Mouse (Mus musculus): ENCODE results near the gene Akap2.

- TF ChIP-seq TCF12 (IDR thresholded peaks at IDR 0.05; ENCODE audit: low read depth, low read length): no peak
- TF ChIP-seq POLR2A (IDR thresholded peaks at IDR 0.05; ENCODE audit: control insufficient read depth in 1 of 2, insufficient read depth in 1 of 2, low read depth in 1 of 2, low read length in 2 of 2, poor library complexity in 1 of 2): no peak
- TF ChIP-seq TAL1 (IDR thresholded peaks at IDR 0.05; ENCODE audit: low read length): no peak
- no peak for TF ChIP-seq E2F4 (IDR thresholded peaks at IDR 0.05; ENCODE audit: borderline replicate concordance, low read depth, low read length)
- no peak for TF ChIP-seq NRF1 (IDR thresholded peaks at IDR 0.05; ENCODE audit: insufficient read depth, low read depth, low read length, poor library complexity, severe bottlenecking)
- no peak for TF ChIP-seq ELF1 (IDR thresholded peaks at IDR 0.05; ENCODE audit: low read depth, low read length)
- TF ChIP-seq SMC3 (IDR thresholded peaks at IDR 0.05; ENCODE audit: low read depth, low read length): no peak
- TF ChIP-seq CTCF (IDR thresholded peaks at IDR 0.05 in 2 of 3, conservative IDR thresholded peaks at IDR 0.05 in 1 of 3; ENCODE audit: control insufficient read depth in 1 of 3, insufficient read depth in 1 of 3, low read depth in 2 of 3, low read length in 3 of 3, poor library complexity in 1 of 3, severe bottlenecking in 1 of 3): no peak
- TF ChIP-seq ETS1 (IDR thresholded peaks at IDR 0.05; ENCODE audit: low read depth, low read length): no peak
- TF ChIP-seq CHD2 (IDR thresholded peaks at IDR 0.05; ENCODE audit: low read length): no peak
- no peak for TF ChIP-seq USF2 (IDR thresholded peaks at IDR 0.05; ENCODE audit: borderline replicate concordance in 1 of 2, insufficient read depth in 1 of 2, low read depth in 1 of 2, low read length in 2 of 2)
- no peak for TF ChIP-seq ZNF384 (IDR thresholded peaks at IDR 0.05; ENCODE audit: low read depth, low read length)
- TF ChIP-seq TBP (IDR thresholded peaks at IDR 0.05; ENCODE audit: low read depth, low read length): no peak
- TF ChIP-seq NELFE (IDR thresholded peaks at IDR 0.05; ENCODE audit: low read depth, low read length): no peak
Observed at GRCm38 (mm10) chr4:57694356-57695136, 22.9 kb upstream of the Akap2 start.
